Mouse (Mus musculus) heart, embryonic 16.5 days (tissue): Measurements from ENCODE around the gene Gm12800. TPM values are rescaled to one million over a fixed set of nuclear protein-coding genes. Genes with fewer than 3 reads are reported as not detected.

ENCODE experiments used
- polyA plus RNA-seq: library from polyadenylated mRNA; unstranded; fragments of >200 nt; fragmentation: Nextera tagmentation; extraction: Ambion mirVana; gene quantifications from 2 replicates; pipeline ENCODE4 v1.2.1, GENCODE M21; 2015

The Gm12800 gene
- polyA plus RNA-seq, 1 experiment from 2014 or later, result not detected

Other genes starting within 250 kb of the Gm12800 start
- 1.9 and 2.2 TPM in 2 replicates for gene Lepr, start 191.7 kb upstream of the Gm12800 start, polyA plus RNA-seq
- gene B020004J07Rik, start 65.1 kb upstream of the Gm12800 start, polyA plus RNA-seq, result not detected in 2 replicates
- not detected in 2 replicates for gene C130073F10Rik, start 15.3 kb upstream of the Gm12800 start, polyA plus RNA-seq
- not detected in 2 replicates for gene Gm12794, start 31.3 kb downstream of the Gm12800 start, polyA plus RNA-seq
- gene Gm12790, start 71.9 kb downstream of the Gm12800 start, polyA plus RNA-seq, result not detected in 2 replicates
- not detected in 2 replicates for gene Gm12789, start 77.5 kb downstream of the Gm12800 start, polyA plus RNA-seq
- 28.4 and 29.4 TPM in 2 replicates for gene Pde4b, start 178.4 kb downstream of the Gm12800 start, polyA plus RNA-seq